Mouse (Mus musculus) gastrocnemius, adult 2 months (tissue): Measurements from ENCODE around the gene Vwa5b1. TPM values are rescaled to one million over a fixed set of nuclear protein-coding genes. Genes with fewer than 3 reads are reported as not detected.

ENCODE experiments used
- DNase-seq: peaks from one replicate; pipeline ENCODE4 v3.0.0; 2022
- H3K27ac ChIP-seq: fragments of 200-600 bp; 2 replicates; pipeline ENCODE4 v1.8.1; 2022; ENCODE audit warnings: mild to moderate bottlenecking
- H3K4me3 ChIP-seq: fragments of 200-600 bp; 2 replicates; pipeline ENCODE4 v1.8.1; 2022; ENCODE audit warnings: mild to moderate bottlenecking, moderate library complexity
- CTCF ChIP-seq: fragments of 200-600 bp; IDR thresholded peaks from 2 replicates; pipeline ENCODE4 v1.8.1; 2022; ENCODE audit warnings: antibody characterized with exemption, mild to moderate bottlenecking, moderate library complexity
- intact Hi-C: fragments of 180-260 bp; cut with DNase I; formaldehyde crosslinking; loops from one replicate; pipeline ENCODE4 v1.15.1; 2025
- long read RNA-seq, 2 experiments: library from polyadenylated mRNA; stranded (forward); transcript quantifications; one replicate each; pipeline ENCODE4 v2.0.0; 2021
- total RNA-seq, 2 experiments: library from RNA; stranded (reverse); gene quantifications; 2 replicates each; pipeline ENCODE4 v1.2.3; 2021

Gene Vwa5b1
- not detected for total RNA-seq
- long read RNA-seq, experiment 1: 0 reads
- long read RNA-seq, experiment 2: 0 reads

DNA sequence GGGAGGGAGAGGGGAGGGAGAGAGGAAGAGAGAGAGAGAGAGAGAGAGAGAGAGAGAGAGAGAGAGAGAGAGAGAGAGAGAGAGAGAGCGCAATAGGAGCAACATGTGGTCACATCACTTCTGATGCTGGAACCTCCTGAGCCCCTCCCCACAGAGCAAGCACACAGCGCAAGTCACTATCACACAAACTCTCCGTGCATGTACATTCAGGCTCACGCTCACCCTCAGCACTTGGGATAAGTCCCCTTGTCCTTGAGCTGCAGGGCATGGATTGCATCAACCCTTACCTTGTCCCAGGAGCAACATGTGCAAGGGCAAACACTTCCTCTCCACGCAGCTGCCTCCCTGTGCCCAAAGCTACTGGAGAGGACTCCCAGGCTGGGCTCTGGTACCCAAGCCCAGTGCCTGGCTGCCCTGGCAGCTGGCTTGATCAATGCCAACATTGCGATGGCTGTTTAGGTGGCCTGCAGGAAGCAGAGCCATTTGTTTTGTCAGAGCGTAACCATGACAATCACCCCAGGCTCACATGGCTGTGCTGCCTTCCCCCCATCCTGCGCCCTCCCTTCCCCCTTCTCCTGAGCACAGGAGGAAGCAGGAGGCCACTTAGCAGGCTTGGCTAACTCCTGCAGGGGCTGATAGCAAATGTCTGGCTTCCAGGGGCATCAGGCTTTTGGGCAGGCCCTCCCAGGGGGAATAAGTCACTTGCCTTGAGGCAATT is at the start of gene Vwa5b1:
Gene Vwa5b1 (minus strand): TSS at position 457 of the 718 bp plus-strand sequence.
- no peak for DNase-seq
- H3K4me3 ChIP-seq: no peak within 1 kb of the TSS
- no peak within 1 kb of the TSS for H3K27ac ChIP-seq
- intact Hi-C loops: no loop called here
- no peak for TF ChIP-seq CTCF

DNA sequence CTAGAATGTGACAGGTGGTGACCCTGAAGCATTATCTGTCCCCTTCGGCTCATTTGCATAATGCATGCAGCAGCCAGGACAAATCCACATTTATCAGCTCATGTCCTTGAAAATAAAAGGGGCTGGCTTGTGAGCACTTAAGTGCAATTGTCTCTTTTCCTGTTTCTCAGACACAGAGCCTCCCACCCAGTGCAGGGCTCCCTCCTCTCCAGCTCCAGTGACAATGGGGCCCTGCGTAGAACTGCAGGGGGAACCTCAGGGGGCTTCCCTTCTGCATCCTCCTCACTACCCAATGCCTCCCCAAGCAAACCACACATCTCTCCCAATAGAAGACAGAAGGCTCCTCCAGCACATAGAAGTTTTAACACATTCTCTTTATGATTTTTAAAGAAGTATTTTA is 47.1 kb upstream of the Vwa5b1 start:
- intact Hi-C loops: no loop called here
- Histone ChIP-seq H3K27ac (no peak overlapping the region), H3K4me3 (no peak overlapping the region)
- no peak for TF ChIP-seq CTCF
- DNase-seq: no peak

DNA sequence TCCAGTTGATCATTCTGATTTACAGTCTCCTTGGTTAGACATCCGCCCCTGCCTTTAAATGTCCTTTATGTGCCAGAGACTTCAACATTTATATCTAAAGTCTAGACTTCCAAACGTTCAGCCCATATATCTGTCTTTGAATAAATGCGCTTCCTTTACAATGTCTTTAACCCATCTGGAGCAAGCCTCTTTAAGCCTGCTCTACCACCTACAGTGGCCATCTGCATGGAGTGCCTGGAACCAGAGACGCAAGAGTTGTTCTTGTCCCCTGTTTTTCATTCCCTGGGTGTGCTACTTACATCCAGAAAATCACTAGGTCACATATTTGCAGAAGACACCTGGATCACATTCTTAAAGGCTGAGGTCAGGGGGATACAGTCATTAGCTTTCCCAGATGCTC is 44.4 kb upstream of the Vwa5b1 start:
- no peak for TF ChIP-seq CTCF
- H3K4me3 ChIP-seq: no peak overlapping the region
- intact Hi-C loops: no loop called here
- no peak overlapping the region for H3K27ac ChIP-seq
- no peak for DNase-seq

DNA sequence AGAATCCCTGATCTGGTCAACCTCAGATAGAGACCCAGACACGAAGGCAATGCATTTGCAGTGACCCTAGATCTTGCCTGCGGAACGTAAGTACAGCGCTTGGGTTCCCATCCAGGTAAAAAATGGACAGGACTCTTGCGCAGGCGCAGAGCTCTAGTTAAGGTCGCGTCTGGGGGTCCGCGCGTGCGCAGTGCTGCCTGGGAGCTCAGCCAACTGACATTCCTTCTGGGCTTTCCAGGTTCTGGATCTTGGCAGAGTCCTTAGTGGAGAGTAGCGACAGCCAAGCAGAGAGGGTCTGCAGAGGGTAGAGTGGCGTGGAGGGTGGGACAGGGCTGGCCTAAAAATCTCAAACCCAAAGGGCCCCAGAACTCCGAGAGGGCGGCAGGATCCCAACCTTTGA is 41.9 kb upstream of the Vwa5b1 start:
- no peak overlapping the region for H3K4me3 ChIP-seq
- no peak for TF ChIP-seq CTCF
- no peak overlapping the region for H3K27ac ChIP-seq
- no peak for DNase-seq
- intact Hi-C loops: no loop called here

DNA sequence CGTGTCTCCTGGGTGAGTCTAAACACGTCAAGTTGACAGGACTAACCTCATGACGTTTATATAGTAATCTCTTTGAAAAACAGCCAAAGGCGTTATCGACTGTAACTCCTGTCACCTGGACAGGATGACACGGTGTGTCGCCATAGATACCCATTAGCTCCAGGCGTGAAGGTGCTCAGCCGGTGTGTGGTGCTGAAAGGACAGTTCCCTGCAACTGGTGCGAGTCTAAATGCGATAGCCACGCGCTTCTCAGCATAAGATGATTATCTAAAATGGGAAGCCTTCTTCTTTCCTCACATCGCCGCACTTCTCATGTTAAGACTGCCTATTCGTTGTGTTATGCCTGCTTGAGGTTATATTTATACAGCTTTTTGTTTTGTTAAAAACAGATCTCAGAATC is 40.8 kb upstream of the Vwa5b1 start:
- no peak overlapping the region for H3K4me3 ChIP-seq
- intact Hi-C loops: no loop called here
- no peak overlapping the region for H3K27ac ChIP-seq
- DNase-seq: no peak
- TF ChIP-seq CTCF: no peak

DNA sequence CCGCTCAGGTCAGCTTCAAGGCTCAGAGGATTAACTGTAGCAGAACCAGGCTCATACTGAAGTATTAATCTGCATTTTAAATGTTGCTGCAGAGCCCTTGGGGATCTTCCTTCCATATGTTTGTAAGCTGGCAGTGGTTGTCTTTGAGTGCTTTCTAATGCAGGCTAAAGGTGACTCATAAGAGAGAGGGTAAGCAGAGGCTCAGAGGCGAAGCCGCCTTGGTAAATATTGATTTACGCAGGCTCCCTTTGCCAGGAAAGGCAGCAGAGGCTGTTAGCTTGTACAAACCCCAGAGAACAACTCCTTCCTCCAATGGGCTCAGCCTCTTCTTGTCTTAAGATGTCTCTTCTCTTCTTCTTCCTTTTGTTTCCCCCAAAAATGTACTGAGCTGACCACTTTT is 36.5 kb upstream of the Vwa5b1 start:
- intact Hi-C loops: no loop called here
- DNase-seq: no peak
- Histone ChIP-seq H3K4me3 (no peak overlapping the region), H3K27ac (no peak overlapping the region)
- no peak for TF ChIP-seq CTCF

DNA sequence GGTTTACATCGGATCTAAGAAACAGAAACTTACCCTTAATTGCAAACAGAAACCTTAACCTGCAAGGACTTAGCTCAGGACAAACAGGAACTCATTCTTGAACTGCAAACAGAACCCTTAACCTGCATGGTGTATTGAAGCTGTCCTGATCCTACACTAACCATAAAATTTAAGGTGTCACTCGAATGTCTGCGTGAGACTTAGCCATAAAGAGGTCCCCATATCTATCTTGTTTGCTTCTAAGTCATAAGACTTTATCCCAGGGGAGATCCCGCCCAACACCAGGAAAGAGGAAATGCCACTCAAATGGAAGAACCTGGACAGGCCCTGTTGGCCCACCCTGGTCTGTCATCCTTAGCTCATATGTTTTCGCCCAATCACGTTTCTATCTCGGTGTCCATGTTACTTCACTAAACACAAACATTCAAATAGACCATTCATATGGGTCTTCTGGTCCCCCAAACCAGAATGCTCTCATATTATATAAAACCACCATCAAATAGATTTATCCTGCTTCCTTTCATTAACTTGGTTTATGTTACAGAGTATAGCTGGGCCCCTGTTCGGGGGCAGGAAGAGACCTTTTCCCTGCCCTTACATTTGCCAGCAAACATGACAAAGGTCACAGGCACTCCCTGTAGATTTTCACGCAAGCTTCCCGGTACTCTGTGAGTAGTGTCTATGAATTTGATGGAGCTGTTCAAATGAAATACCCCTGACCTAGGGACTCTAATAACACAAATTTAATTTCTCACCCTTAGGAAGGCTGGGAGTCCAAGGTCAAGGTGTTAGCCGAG is 34.6 kb upstream of the Vwa5b1 start:
- TF ChIP-seq CTCF: no peak
- Histone ChIP-seq H3K4me3 (no peak overlapping the region), H3K27ac (no peak overlapping the region)
- no peak for DNase-seq
- intact Hi-C loops: no loop called here

DNA sequence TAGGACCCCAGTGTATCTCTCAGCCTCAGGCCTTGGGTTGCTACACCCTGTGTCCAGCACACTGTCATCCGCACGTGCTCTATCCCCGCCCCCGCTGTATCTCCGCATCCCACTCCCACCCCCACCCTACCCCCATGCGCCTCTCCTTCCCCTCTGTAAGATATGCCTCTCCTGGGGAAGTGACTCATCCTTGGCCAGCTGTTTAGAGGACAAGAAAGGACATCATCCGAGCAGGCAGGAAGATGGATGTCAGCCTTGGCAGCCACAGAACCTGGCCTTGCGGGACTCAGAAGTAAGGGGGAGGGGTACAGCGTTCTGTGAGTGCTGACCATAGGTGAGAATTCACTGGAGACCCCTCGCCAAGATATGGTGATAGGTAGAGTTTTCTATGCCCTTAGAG is 30.8 kb upstream of the Vwa5b1 start:
- Histone ChIP-seq H3K4me3 (no peak overlapping the region), H3K27ac (no peak overlapping the region)
- DNase-seq: no peak
- intact Hi-C loops: no loop called here
- no peak for TF ChIP-seq CTCF

DNA sequence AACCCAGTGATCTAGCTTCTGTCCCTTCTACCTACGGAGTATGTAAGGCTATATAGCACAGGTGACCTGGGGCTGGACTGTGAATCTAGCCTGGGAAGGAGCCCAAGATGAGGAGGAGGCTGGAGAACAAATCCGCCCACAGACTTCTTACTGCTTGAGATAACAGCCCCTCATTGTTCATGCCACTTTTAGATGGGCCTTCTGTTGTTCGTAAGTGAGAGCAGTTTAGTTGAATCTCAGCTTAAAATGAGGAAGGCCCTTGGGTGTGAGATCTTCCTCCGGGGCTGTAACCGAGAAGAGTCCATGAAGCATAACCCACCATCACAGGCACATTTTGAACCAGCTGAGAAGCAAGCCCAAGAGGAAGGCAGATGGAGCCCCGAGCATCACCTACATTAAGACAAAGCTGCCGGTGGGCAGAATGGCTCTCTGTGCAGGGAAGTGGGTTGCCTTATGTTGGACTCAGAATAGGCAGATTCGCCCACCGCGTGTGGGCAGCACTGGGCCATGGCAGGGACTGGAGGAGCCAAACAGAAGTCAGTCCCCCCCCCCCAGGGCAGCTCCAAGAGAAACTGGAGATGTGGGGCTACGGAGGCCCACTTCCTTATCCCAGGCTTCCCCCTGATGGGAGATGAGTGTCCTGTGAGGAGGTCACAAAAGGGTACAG is 24.4 kb upstream of the Vwa5b1 start:
- intact Hi-C loops: no loop called here
- H3K27ac ChIP-seq: no peak overlapping the region
- DNase-seq: no peak
- H3K4me3 ChIP-seq: no peak overlapping the region
- no peak for TF ChIP-seq CTCF

DNA sequence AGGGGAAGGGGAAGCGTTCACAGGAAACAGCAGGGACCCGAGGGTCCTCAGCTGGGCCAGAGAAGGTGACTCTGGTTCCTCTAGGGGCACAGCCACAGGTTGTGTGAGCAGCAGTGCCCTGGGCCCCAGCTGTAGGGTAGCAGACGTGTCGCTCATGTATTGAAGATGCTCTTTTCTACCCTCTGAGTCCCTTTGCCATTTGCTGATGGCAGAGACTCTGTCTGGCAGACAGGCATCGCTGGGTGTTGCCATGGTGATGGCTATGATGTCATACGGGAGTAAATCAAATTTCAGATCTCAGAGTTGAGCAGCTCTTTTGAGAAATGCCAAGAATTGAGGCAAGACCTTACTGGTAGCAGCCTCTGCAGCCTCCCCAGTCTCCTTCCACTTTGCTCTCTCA is 17.4 kb upstream of the Vwa5b1 start:
- Histone ChIP-seq H3K4me3 (no peak overlapping the region), H3K27ac (no peak overlapping the region)
- intact Hi-C loops: no loop called here
- TF ChIP-seq CTCF: no peak
- DNase-seq: no peak

DNA sequence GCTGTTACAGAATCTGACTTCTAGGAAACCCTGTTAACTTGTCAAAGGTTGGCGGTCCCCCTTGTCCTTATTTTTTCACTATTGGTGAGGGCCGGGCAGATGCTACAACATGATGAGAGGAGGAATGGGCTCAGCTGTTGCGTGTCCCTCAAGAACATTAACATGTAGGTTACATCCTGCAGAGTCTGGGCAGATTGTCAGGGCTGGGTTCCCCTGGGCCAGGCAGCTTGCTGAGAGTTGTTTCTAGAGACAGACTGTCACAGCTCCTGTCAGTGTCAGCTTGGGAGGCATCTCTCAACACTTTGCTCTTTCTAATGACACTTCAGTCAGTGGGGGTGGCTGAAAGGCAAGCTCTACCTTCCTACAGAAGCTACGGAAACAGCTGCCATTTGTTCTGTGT is 16.2 kb upstream of the Vwa5b1 start:
- intact Hi-C loops: no loop called here

DNA sequence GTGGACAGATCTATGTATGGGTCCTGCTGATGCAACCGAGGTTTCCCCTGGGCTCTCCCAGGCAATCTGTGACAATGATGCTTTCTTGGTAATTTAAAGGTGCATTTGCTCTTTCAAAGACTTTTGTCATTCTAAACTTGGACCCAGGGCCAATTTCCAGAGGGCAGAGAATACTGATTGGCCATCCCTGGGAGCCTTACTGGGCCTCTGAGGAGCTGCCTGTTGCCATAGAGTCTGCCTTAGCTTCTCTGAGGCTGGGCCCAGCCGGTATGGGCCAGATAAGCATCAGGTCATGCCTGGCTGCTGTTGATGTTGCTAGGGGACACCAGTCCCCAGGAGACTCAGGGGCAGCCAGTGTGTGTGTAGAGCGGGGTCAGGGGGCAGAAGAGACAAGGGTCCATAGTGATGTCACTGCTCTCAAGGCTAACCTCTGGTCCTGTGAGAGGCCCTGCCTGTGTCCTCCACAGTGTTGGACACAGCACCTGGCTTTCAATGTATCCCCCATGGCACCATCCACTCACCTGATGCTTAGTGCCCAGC is 12.5 kb upstream of the Vwa5b1 start:
- Histone ChIP-seq H3K27ac (no peak overlapping the region), H3K4me3 (no peak overlapping the region)
- no peak for DNase-seq
- TF ChIP-seq CTCF: no peak
- intact Hi-C loops: no loop called here

More for the DNA sequence above, 16.2 kb upstream of the Vwa5b1 start:
- no peak overlapping the region for H3K4me3 ChIP-seq
- no peak overlapping the region for H3K27ac ChIP-seq
- no peak for DNase-seq
- no peak for TF ChIP-seq CTCF

DNA sequence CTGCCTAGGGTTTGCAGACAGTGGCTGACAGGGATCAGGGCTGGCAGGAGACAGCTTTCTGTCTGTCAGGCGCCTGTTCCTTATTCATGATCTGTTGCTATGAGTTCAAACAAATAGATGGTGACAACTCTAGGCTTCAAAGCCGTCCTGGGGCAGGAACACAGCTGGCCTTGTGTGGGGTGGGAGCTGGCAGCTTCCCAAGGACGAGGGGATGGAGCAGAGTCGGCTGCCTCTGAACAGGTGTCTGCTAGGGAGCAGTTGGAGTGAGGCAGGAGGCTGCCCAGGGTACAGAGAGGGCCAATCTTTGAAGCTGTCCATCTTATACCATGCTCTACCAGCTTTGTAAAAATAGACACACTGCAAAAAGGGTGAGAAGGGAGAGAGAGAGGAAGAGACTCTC is 6.6 kb upstream of the Vwa5b1 start:
- no peak for TF ChIP-seq CTCF
- H3K27ac ChIP-seq: no peak overlapping the region
- intact Hi-C loops: no loop called here
- no peak overlapping the region for H3K4me3 ChIP-seq
- DNase-seq: no peak
